Mouse (Mus musculus) C2C12 (cell line): ENCODE data around the gene Socs7. TPM values are rescaled to one million over a fixed set of nuclear protein-coding genes. Genes with fewer than 3 reads are reported as not detected.
"Not testable (repeated sequence)": the region's sequence is repeated elsewhere in the genome, so short reads cannot be mapped to it uniquely, and the experiment has no call there.

ENCODE experiments used
- H3K27me3 ChIP-seq: one replicate; pipeline ENCODE4 v1.6.1; 2011; ENCODE audit not compliant: control insufficient read depth, insufficient read depth, insufficient read length
- H3K36me3 ChIP-seq: one replicate; pipeline ENCODE4 v1.6.1; 2011; ENCODE audit not compliant: control insufficient read depth, insufficient read depth
- H3K4me3 ChIP-seq: one replicate; pipeline ENCODE4 v1.5.1; 2011; ENCODE audit warnings: mild to moderate bottlenecking, control low read depth; ENCODE audit not compliant: poor library complexity, insufficient read depth, severe bottlenecking
- H3K79me2 ChIP-seq: one replicate; pipeline ENCODE4 v1.6.1; 2011; ENCODE audit not compliant: control insufficient read depth, insufficient read depth
- H3K79me3 ChIP-seq: one replicate; pipeline ENCODE4 v1.6.1; 2011; ENCODE audit warnings: low read depth, control low read depth
- H3ac ChIP-seq: one replicate; pipeline ENCODE3; 2011; ENCODE audit warnings: low read depth; ENCODE audit not compliant: control insufficient read depth, insufficient read length
- CEBPB ChIP-seq: IDR thresholded peaks from one replicate; pipeline ENCODE4 v1.6.1; 2011; ENCODE audit warnings: low read depth, mild to moderate bottlenecking, control low read depth, moderate library complexity
- CTCF ChIP-seq: IDR thresholded peaks from one replicate; pipeline ENCODE4 v1.5.1; 2011; ENCODE audit not compliant: control insufficient read depth, insufficient read depth, insufficient read length
- FOSL1 ChIP-seq: IDR thresholded peaks from one replicate; pipeline ENCODE4 v1.8.0; 2011; ENCODE audit warnings: mild to moderate bottlenecking, low read length; ENCODE audit not compliant: poor library complexity, insufficient read depth, severe bottlenecking
- MAX ChIP-seq: IDR thresholded peaks from one replicate; pipeline ENCODE4 v1.6.1; 2011; ENCODE audit warnings: mild to moderate bottlenecking, control low read depth
- MYOD1 ChIP-seq: IDR thresholded peaks from one replicate; pipeline ENCODE4 v1.6.1; 2011; ENCODE audit warnings: low read depth; ENCODE audit not compliant: control insufficient read depth, insufficient read length
- MYOG ChIP-seq: IDR thresholded peaks from one replicate; pipeline ENCODE4 v1.6.1; 2011; ENCODE audit not compliant: control insufficient read depth, insufficient read length; ENCODE audit errors: extremely low read depth
- USF1 ChIP-seq: IDR thresholded peaks from one replicate; pipeline ENCODE4 v1.6.1; 2011; ENCODE audit warnings: low read depth, mild to moderate bottlenecking, control low read depth, moderate library complexity
- polyA plus RNA-seq: library from polyadenylated mRNA; unstranded; fragments of >200 nt; fragmentation: generic; extraction: Trizol; gene quantifications from one replicate; pipeline ENCODE4 v1.2.1, GENCODE M21; 2012; ENCODE audit warnings: missing spikeins

Socs7 gene
- polyA plus RNA-seq, 1 experiment: 8.1 TPM

DNA sequence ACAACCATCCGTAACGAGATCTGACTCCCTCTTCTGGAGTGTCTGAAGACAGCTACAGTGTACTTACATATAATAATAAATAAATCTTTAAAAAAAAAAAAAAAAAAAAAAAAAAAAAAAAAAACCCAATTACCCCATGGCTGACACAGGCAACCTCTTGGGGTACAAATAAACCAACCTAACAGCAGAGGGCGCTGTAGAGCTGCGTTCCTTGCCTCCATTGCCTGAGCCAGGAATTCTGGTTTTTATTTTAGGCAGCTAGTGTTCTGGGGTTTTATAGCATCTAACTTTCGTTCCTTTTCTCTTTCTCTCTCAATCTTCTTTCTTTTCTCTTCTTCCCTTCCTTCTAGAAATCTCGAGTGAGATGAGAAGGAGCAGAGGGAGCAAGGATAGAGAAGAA lies 4.7 kb upstream of the Socs7 start:
- not testable (repeated sequence) for H3K36me3 ChIP-seq, H3K79me2 ChIP-seq, H3K79me3 ChIP-seq, H3K4me3 ChIP-seq, H3K27me3 ChIP-seq, H3ac ChIP-seq
- peak; percentile 53 for TF ChIP-seq CTCF

DNA sequence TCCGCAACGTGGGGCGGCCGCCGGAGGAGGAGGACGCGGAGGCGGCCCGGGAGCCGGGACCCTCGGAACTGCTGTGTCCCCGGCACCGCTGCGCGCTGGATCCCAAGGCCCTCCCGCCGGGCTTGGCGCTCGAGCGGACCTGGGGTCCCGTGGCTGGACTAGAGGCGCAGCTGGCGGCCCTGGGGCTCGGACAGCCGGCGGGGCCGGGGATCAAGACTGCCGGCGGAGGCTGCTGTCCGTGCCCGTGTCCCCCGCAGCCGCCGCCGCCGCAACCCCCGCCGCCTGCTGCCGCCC lies 245 bp downstream of the Socs7 start:
- Histone ChIP-seq H3K36me3 (no peaks in the 10 kb centered on the region), H3ac (peak overlapping the region; percentile 94), H3K27me3 (no peaks in the 10 kb centered on the region), H3K79me2 (peaks cover 51% of the 10 kb centered on the region), H3K4me3 (peak overlapping the region; percentile 75), H3K79me3 (peaks cover 36% of the 10 kb centered on the region)
- TF ChIP-seq FOSL1: no peak
- no peak for TF ChIP-seq MYOD1
- TF ChIP-seq USF1: no peak
- TF ChIP-seq MYOG: no peak
- TF ChIP-seq CEBPB: no peak
- no peak for TF ChIP-seq MAX
- no peak for TF ChIP-seq CTCF

DNA sequence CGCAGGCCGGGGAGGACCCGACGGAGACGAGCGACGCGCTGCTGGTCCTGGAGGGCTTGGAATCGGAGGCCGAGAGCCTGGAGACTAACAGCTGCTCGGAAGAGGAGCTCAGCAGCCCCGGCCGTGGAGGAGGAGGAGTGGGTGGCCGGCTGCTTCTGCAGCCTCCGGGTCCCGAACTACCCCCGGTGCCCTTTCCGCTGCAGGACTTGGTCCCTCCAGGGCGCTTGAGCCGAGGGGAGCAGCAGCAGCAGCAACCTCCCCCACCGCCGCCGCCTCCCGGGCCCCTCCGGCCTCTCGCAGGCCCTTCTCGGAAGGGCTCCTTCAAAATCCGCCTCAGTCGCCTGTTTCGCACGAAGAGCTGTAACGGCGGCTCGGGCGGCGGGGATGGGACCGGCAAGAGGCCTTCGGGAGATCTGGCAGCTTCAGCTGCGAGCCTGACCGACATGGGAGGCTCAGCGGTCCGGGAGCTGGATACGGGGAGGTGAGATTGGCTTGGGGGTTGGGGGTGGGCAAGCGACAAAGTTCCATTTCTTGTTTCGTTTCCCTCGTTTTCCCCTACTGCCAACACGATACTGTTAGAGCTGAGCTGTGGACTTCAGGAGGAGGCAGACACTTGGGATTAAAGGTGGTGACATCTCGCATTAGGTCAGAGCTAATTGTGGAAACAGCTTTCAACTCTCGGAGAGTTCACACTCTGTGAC lies 742 bp downstream of the Socs7 start:
- no peaks in the 10 kb centered on the region for H3K27me3 ChIP-seq
- no peaks in the 10 kb centered on the region for H3K36me3 ChIP-seq
- TF ChIP-seq FOSL1 (no peak), MAX (no peak), CEBPB (no peak), CTCF (no peak), USF1 (no peak)
- H3K79me3 ChIP-seq: peaks cover 40% of the 10 kb centered on the region
- H3ac ChIP-seq: peak overlapping the region; percentile 94
- H3K79me2 ChIP-seq: peaks cover 56% of the 10 kb centered on the region
- peak overlapping the region; percentile 75 for H3K4me3 ChIP-seq

GRCm38 (mm10) chr11:97363644-97363995 lies 1.3 kb downstream of the Socs7 start:
- Histone ChIP-seq H3K79me3 (peaks cover 45% of the 10 kb centered on the region), H3K27me3 (no peaks in the 10 kb centered on the region), H3K36me3 (no peaks in the 10 kb centered on the region), H3K79me2 (peaks cover 61% of the 10 kb centered on the region), H3ac (peak overlapping the region; percentile 94), H3K4me3 (peak overlapping the region; percentile 75)
- no peak for TF ChIP-seq MYOG
- no peak for TF ChIP-seq MYOD1
- TF ChIP-seq CTCF: no peak
- no peak for TF ChIP-seq CEBPB
- no peak for TF ChIP-seq FOSL1
- no peak for TF ChIP-seq MAX
- TF ChIP-seq USF1: no peak

- Histone ChIP-seq H3K79me2 (peaks cover 80% of the 10 kb centered on the region), H3K79me3 (peaks cover 57% of the 10 kb centered on the region), H3K36me3 (no peaks in the 10 kb centered on the region), H3K27me3 (no peaks in the 10 kb centered on the region), H3ac (no peak overlapping the region), H3K4me3 (no peak overlapping the region)
- no peak for TF ChIP-seq FOSL1
- TF ChIP-seq MAX: no peak
- no peak for TF ChIP-seq CEBPB
- no peak for TF ChIP-seq MYOG
- TF ChIP-seq USF1: no peak
- no peak for TF ChIP-seq MYOD1
- TF ChIP-seq CTCF: no peak
These were observed 3.2 kb downstream of the Socs7 start for GRCm38 (mm10) chr11:97365556-97365955.

DNA sequence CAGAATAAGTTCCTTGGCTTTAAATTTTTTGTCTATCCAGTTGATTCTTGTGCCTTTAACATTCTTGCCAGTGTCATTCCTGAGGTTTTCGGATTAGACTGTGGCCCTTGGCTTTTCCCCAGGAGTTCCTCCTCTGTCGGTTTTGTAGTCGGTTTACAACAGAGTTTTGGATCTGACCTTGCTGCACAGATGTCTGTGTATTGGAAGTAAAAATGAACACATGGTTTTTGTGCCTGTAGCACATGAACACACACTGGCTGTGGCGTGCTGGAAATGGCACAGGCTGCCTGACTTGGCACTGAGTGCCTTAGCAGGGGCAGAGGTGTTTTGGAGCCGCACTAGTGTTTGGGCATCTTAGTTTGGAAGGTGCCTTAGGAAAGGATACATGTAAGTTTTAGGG lies 6.2 kb downstream of the Socs7 start:
- no peaks in the 10 kb centered on the region for H3K27me3 ChIP-seq
- H3K79me3 ChIP-seq: peaks cover 55% of the 10 kb centered on the region
- no peak for TF ChIP-seq MAX
- TF ChIP-seq USF1: no peak
- TF ChIP-seq MYOD1: no peak
- no peak for TF ChIP-seq MYOG
- TF ChIP-seq CEBPB: no peak
- TF ChIP-seq CTCF: no peak
- no peak for TF ChIP-seq FOSL1
- H3K79me2 ChIP-seq: peaks cover 91% of the 10 kb centered on the region
- H3K36me3 ChIP-seq: no peaks in the 10 kb centered on the region
- no peak overlapping the region for H3ac ChIP-seq
- no peak overlapping the region for H3K4me3 ChIP-seq
